Mouse (Mus musculus) spleen, adult 2 months (tissue): ENCODE results near the gene Cpz.

ENCODE experiments used
- CTCF ChIP-seq: fragments of 200-500 bp; IDR thresholded peaks from 2 replicates; pipeline ENCODE4 v1.5.1; 2011; ENCODE audit warnings: mild to moderate bottlenecking, inconsistent platforms; ENCODE audit not compliant: insufficient read depth, insufficient read length, insufficient replicate concordance; ENCODE audit errors: extremely low read depth
- POLR2A ChIP-seq: fragments of 200-500 bp; IDR thresholded peaks from 2 replicates; pipeline ENCODE4 v1.6.1; 2011; ENCODE audit warnings: low read depth, low read length, inconsistent platforms

DNA sequence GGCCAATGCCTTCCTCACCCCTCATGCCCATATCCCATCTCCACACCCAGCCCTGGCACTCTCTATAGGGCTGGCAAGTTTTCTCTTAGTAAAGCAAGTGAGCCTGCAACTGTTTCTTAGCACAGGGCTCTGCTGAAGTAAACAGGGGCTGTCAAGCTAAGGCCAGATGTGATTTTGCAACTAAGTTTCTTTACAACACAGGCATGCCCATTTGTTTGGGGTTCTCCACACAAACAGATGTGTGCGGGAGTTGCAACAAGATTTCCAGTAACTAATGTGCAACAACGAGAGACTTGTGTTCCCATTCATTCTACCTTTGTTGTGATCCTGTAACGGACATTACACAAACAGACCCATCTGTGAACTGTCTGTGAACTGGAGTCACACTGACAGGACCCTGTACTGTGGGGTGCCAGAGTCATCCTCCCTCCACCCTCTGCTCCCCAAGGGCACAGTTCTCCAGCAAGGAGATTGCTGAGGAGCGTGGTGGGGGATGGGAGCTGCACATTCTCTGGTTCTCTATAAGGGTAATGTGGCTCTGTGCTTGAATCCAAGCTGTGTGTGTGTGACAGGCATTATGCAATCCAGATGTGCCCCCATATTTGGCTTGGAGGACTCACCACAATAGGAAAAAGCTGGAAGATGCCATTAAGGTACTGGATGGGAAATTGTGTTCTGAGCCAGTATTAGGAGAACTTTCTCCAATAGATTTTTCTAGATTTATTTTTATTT, 15.7 kb upstream of the Cpz start:
- TF ChIP-seq CTCF (no peak), POLR2A (no peak)
